Mouse (Mus musculus) telencephalon, adult 2 months (tissue): Measurements from ENCODE around the gene Zfp788.
"Not testable (repeated sequence)": the region's sequence is repeated elsewhere in the genome, so short reads cannot be mapped to it uniquely, and the experiment has no call there.

Experiments used
- DNase-seq: peaks from one replicate; pipeline ENCODE4 v3.0.0-alpha.2; 2011; ENCODE audit warnings: low read depth, low spot score

Zfp788 gene

DNA sequence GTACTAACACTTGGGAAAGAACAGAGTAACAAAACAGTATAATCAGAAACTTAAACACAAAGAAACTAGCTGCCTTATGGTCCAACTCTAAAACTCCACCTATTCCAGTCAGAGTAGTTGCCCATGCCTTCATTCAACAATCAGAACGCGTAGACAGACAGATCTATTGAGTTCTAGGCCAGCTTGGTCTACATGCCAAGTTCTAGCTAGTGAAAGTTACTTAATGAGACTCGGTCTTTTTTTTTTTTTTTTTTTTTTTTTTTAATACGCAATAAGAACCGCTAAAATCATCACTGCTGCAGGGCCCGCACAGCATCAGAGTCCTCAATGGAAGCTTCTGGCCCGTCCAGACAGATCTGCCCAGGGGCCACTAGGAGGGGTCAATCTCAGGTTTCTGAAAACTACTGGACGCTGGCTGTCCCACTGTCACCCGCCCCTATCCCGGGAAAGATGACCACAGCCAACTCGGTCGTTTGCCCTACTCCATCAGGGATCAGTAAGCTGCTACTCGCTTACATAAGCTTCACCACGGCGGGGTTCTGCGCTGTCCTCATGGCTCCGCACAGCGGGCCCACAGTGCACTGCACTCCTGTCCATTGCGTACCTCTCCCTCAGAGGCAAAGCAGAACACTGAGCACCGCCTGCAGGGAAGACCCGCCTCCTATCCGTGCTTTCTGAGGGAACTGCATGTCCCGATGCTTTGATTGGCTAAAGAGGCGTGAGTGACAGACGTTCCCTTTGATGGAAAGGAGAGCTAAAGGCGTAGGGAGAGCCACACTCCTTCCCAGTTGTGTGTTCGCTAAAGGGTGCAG, at the start of gene Zfp788:
TSS of gene Zfp788 (plus strand) at position 795 of the 812 bp plus-strand sequence.
- peak; percentile 97 for DNase-seq

DNA sequence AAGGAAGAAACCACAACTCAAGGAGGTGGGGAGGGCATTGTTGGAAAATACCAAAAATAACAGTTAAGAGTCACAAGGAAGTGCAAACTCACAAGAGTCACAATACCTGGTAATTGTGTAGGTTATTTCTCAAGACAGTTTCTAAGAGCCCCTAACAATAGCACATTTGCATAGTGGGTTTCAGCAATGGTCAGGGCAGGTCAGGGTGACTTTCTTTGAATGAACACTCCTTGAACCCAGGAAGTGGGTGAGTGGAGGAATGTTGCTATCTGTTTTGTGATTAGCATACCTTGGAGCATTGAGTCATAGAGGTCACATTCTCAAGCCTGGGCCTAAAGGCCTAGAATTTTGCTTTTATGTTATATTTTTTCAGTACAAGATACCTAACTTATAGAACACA, 45.2 kb upstream of the Zfp788 start:
- not testable (repeated sequence) for DNase-seq

GRCm38 (mm10) chr7:41598615-41599014, 34.4 kb upstream of the Zfp788 start:
- DNase-seq: no peak

GRCm38 (mm10) chr7:41599034-41599813, 33.8 kb upstream of the Zfp788 start, which contains the start of gene 2610021A01Rik:
TSS of gene 2610021A01Rik (plus strand) at chr7:41599230.
- peak; percentile 94 for DNase-seq

DNA sequence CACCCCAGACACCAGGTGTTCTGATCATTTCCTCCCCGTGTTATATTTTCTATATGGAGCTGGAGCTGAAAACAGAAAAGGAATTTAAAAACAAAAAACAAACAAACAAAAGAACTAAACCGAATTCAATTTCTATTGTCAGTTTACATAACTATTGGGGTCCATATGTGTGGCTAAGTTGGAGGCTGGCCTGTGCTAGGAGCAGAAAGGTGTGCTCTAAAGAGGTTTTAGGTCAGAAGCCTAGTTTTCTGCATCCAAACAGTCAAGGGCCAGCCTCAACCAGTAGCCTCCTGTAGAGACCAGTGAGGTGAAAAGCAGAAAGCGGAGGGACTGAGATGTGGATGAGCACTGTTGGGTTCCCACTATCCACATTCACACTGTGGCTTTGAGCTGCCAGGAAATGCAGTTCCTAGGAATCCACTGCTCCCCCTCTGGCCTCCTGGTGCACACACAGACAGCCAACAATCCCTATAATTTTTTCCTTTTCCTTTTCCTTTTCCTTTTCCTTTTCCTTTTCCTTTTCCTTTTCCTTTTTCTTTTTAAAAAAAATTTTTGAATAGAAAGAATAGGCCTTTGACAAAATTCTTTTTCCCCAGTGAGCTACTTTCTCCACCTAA, 33.0 kb upstream of the Zfp788 start:
- DNase-seq: no peak

- no peak for DNase-seq
These were observed 21.3 kb upstream of the Zfp788 start for GRCm38 (mm10) chr7:41611654-41612053.

- DNase-seq: not testable (repeated sequence)
These were observed 16.8 kb upstream of the Zfp788 start for GRCm38 (mm10) chr7:41616241-41616640.

DNA sequence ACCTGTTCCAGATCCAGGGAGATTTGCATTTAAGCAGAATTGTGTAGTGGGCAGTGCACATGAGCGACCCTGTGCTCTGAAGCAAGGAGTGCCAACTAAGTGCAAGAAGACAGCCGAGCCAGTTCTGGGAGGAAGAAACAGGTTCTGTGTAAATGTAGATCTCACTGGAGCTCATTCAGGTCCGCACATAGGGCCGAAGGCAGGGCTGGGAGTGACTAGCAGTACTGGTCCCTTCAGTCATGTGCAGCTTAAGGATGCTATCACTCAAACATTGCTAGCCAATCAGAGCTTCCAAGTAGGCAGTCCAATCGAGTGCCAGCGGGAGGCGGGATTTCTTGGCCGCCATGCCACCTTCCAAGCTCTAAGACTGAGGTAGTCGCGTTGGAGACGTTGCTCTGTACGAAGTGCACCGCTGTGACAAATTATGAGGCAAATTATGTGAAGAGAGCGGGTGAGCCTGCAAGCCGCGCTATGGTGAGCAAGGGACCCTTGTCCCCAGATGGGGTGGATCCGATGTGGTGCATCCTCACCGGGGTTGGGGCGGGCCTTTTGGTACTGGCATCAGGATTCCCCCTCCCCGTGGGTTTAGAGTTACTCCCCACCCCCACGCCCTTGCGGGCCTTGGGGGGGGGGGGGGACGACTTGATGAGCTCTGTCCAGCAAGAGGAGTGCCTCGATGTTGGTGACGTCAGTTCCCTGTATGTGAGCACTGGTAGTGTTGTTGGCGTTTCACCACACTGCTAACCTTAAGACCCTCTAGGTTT, 400 bp downstream of the Zfp788 start:
- peak; percentile 97 for DNase-seq

GRCm38 (mm10) chr7:41674326-41674725, 41.3 kb downstream of the Zfp788 start:
- DNase-seq: not testable (repeated sequence)
